Mouse (Mus musculus): ENCODE measurements around the gene Tcn2.

GRCm38 (mm10) chr11:3963155-3963554 is 31.2 kb upstream of the Tcn2 start:
- TF ChIP-seq POLR2A (IDR thresholded peaks at IDR 0.05; ENCODE audit: borderline replicate concordance, extremely low read depth, low read depth, low read length) (no peak), CTCF (IDR thresholded peaks at IDR 0.05; ENCODE audit: insufficient read depth, low read length) (no peak)

Measured in lung, adult 2 months (tissue).